Mouse (Mus musculus): ENCODE results near the gene Rnaseh2b. TPM values are rescaled to one million over a fixed set of nuclear protein-coding genes. Genes with fewer than 3 reads are reported as not detected.

The Rnaseh2b gene
- polyA plus RNA-seq (2014; fragmentation: Nextera tagmentation; extraction: Ambion mirVana) = 73.7 and 79.2 TPM in 2 replicates

GRCm38 (mm10) chr14:62292488-62293339 lies at the start of gene Rnaseh2b, which contains the start of gene Dleu7:
Gene Rnaseh2b, plus strand, starts transcription at chr14:62292589.
Gene Dleu7, minus strand, starts transcription at chr14:62293047.
- WGBS = 1% methylated on average over 59 of the region's 60 CpGs
- ATAC-seq (ENCODE audit: insufficient read depth) (peak; percentile 78), DNase-seq (peak; percentile 72)
- Histone ChIP-seq H3K9ac (peak within 1 kb of the TSS; percentile 58), H3K9me3 (ENCODE audit: low read depth, low read length) (no peaks in the 10 kb centered on the region), H3K27me3 (ENCODE audit: insufficient read depth, low read length) (no peaks in the 10 kb centered on the region), H3K27ac (ENCODE audit: low read depth) (no peak within 1 kb of the TSS), H3K4me2 (peak within 1 kb of the TSS; percentile 99), H3K4me3 (ENCODE audit: low read depth, low read length) (peak within 1 kb of the TSS; percentile 48), H3K4me1 (ENCODE audit: insufficient read depth) (0 out of 2 replicates have a peak, but pooled peaks cover 6% of the 10 kb centered on the region), H3K36me3 (ENCODE audit: insufficient read depth) (no peaks in the 10 kb centered on the region)
- TF ChIP-seq CTCF (IDR thresholded peaks at IDR 0.05; ENCODE audit: low read depth) = no peak

GRCm38 (mm10) chr14:62243530-62243929 lies 48.9 kb upstream of the Rnaseh2b start:
- no peak overlapping the region for H3K4me2 ChIP-seq
- no peaks in the 10 kb centered on the region for H3K4me1 ChIP-seq (ENCODE audit: insufficient read depth)
- TF ChIP-seq CTCF (IDR thresholded peaks at IDR 0.05; ENCODE audit: low read depth) = no peak
- no peaks in the 10 kb centered on the region for H3K36me3 ChIP-seq (ENCODE audit: insufficient read depth)
- 49% methylated on average over 2 of the region's 2 CpGs for WGBS
- H3K27ac ChIP-seq (ENCODE audit: low read depth) = no peak overlapping the region
- H3K9me3 ChIP-seq (ENCODE audit: low read depth, low read length) = no peaks in the 10 kb centered on the region
- no peak overlapping the region for H3K9ac ChIP-seq
- ATAC-seq (ENCODE audit: insufficient read depth) (0 out of 2 replicates have a peak, but pooled peaks have one; percentile 4), DNase-seq (no peak)
- H3K4me3 ChIP-seq (ENCODE audit: low read depth, low read length) = no peak overlapping the region
- H3K27me3 ChIP-seq (ENCODE audit: insufficient read depth, low read length) = no peaks in the 10 kb centered on the region

- Histone ChIP-seq H3K9me3 (ENCODE audit: low read depth, low read length) (no peaks in the 10 kb centered on the region), H3K36me3 (ENCODE audit: insufficient read depth) (no peaks in the 10 kb centered on the region), H3K4me1 (ENCODE audit: insufficient read depth) (no peaks in the 10 kb centered on the region), H3K27me3 (ENCODE audit: insufficient read depth, low read length) (no peaks in the 10 kb centered on the region), H3K4me2 (no peak overlapping the region), H3K9ac (no peak overlapping the region), H3K27ac (ENCODE audit: low read depth) (no peak overlapping the region), H3K4me3 (ENCODE audit: low read depth, low read length) (no peak overlapping the region)
- DNase-seq = no peak
- 24% methylated on average over 4 of the region's 4 CpGs for WGBS
- no peak for TF ChIP-seq CTCF (IDR thresholded peaks at IDR 0.05; ENCODE audit: low read depth)
- ATAC-seq (ENCODE audit: insufficient read depth) = no peak
Observed at GRCm38 (mm10) chr14:62245557-62245956, 46.8 kb upstream of the Rnaseh2b start.

GRCm38 (mm10) chr14:62248345-62248744 lies 44.0 kb upstream of the Rnaseh2b start:
- 80% methylated on average over 7 of the region's 7 CpGs for WGBS

GRCm38 (mm10) chr14:62248796-62249195 lies 43.6 kb upstream of the Rnaseh2b start:
- no peak overlapping the region for H3K27ac ChIP-seq (ENCODE audit: low read depth)
- 75% methylated on average over 10 of the region's 10 CpGs for WGBS
- ATAC-seq (ENCODE audit: insufficient read depth) = no peak
- H3K9me3 ChIP-seq (ENCODE audit: low read depth, low read length) = no peaks in the 10 kb centered on the region
- TF ChIP-seq CTCF (IDR thresholded peaks at IDR 0.05; ENCODE audit: low read depth) = no peak
- no peaks in the 10 kb centered on the region for H3K36me3 ChIP-seq (ENCODE audit: insufficient read depth)
- no peak for DNase-seq
- H3K4me2 ChIP-seq = no peak overlapping the region
- H3K9ac ChIP-seq = no peak overlapping the region
- H3K4me3 ChIP-seq (ENCODE audit: low read depth, low read length) = no peak overlapping the region
- H3K27me3 ChIP-seq (ENCODE audit: insufficient read depth, low read length) = no peaks in the 10 kb centered on the region
- no peaks in the 10 kb centered on the region for H3K4me1 ChIP-seq (ENCODE audit: insufficient read depth)

More at GRCm38 (mm10) chr14:62248345-62248744, 44.0 kb upstream of the Rnaseh2b start:
- H3K4me1 ChIP-seq (ENCODE audit: insufficient read depth) = no peaks in the 10 kb centered on the region
- no peaks in the 10 kb centered on the region for H3K27me3 ChIP-seq (ENCODE audit: insufficient read depth, low read length)
- no peaks in the 10 kb centered on the region for H3K9me3 ChIP-seq (ENCODE audit: low read depth, low read length)
- ATAC-seq (ENCODE audit: insufficient read depth) (no peak), DNase-seq (no peak)
- H3K27ac ChIP-seq (ENCODE audit: low read depth) = no peak overlapping the region
- no peak overlapping the region for H3K4me3 ChIP-seq (ENCODE audit: low read depth, low read length)
- H3K9ac ChIP-seq = no peak overlapping the region
- H3K36me3 ChIP-seq (ENCODE audit: insufficient read depth) = no peaks in the 10 kb centered on the region
- TF ChIP-seq CTCF (IDR thresholded peaks at IDR 0.05; ENCODE audit: low read depth) = no peak
- H3K4me2 ChIP-seq = no peak overlapping the region

GRCm38 (mm10) chr14:62249251-62249650 lies 43.1 kb upstream of the Rnaseh2b start:
- no peak for TF ChIP-seq CTCF (IDR thresholded peaks at IDR 0.05; ENCODE audit: low read depth)
- WGBS = 78% methylated on average over 2 of the region's 2 CpGs
- ATAC-seq (ENCODE audit: insufficient read depth) (no peak), DNase-seq (no peak)
- H3K4me2 ChIP-seq = no peak overlapping the region
- H3K27me3 ChIP-seq (ENCODE audit: insufficient read depth, low read length) = no peaks in the 10 kb centered on the region
- no peaks in the 10 kb centered on the region for H3K36me3 ChIP-seq (ENCODE audit: insufficient read depth)
- no peak overlapping the region for H3K9ac ChIP-seq
- no peaks in the 10 kb centered on the region for H3K9me3 ChIP-seq (ENCODE audit: low read depth, low read length)
- H3K4me1 ChIP-seq (ENCODE audit: insufficient read depth) = no peaks in the 10 kb centered on the region
- no peak overlapping the region for H3K27ac ChIP-seq (ENCODE audit: low read depth)
- no peak overlapping the region for H3K4me3 ChIP-seq (ENCODE audit: low read depth, low read length)

GRCm38 (mm10) chr14:62250046-62250445 lies 42.3 kb upstream of the Rnaseh2b start:
- Histone ChIP-seq H3K4me3 (ENCODE audit: low read depth, low read length) (no peak overlapping the region), H3K27me3 (ENCODE audit: insufficient read depth, low read length) (no peaks in the 10 kb centered on the region), H3K9ac (no peak overlapping the region), H3K36me3 (ENCODE audit: insufficient read depth) (no peaks in the 10 kb centered on the region), H3K27ac (ENCODE audit: low read depth) (no peak overlapping the region), H3K4me2 (no peak overlapping the region), H3K4me1 (ENCODE audit: insufficient read depth) (no peaks in the 10 kb centered on the region), H3K9me3 (ENCODE audit: low read depth, low read length) (no peaks in the 10 kb centered on the region)
- no peak for TF ChIP-seq CTCF (IDR thresholded peaks at IDR 0.05; ENCODE audit: low read depth)
- no peak for DNase-seq
- no peak for ATAC-seq (ENCODE audit: insufficient read depth)
- WGBS = 78% methylated on average over 3 of the region's 3 CpGs
